Mouse (Mus musculus) liver, postnatal 0 days (tissue): Measurements from ENCODE around the gene Apof. TPM values are rescaled to one million over a fixed set of nuclear protein-coding genes. Genes with fewer than 3 reads are reported as not detected.
A peak's percentile ranks its signal among the peaks of the same experiment; 100 is the strongest.

Source experiments
- ATAC-seq: fragments of 200-750 bp; cut with Nextera tagmentation; 2 replicates; pipeline ENCODE4 v1.8.0; 2017; ENCODE audit warnings: mild to moderate bottlenecking, moderate library complexity
- DNase-seq: peaks from one replicate; pipeline ENCODE4 v3.0.0-alpha.2; 2016
- H3K27ac ChIP-seq: fragments of 300-500 bp; sonication (generic); 2 replicates; pipeline ENCODE4 v1.5.1; 2014; ENCODE audit warnings: antibody characterized with exemption, moderate library complexity, mild to moderate bottlenecking, low read depth
- H3K27me3 ChIP-seq: fragments of 300-500 bp; sonication (generic); 2 replicates; pipeline ENCODE4 v1.6.1; 2014; ENCODE audit warnings: low read length, control low read depth, mixed read lengths; ENCODE audit not compliant: insufficient read depth
- H3K36me3 ChIP-seq: fragments of 300-500 bp; sonication (generic); replicated peaks from 2 replicates; pipeline ENCODE4 v1.6.1; 2014; ENCODE audit warnings: mild to moderate bottlenecking, control low read depth, low read length, moderate library complexity, mixed read lengths; ENCODE audit not compliant: insufficient read depth
- H3K4me1 ChIP-seq: fragments of 300-500 bp; sonication (generic); 2 replicates; pipeline ENCODE4 v1.6.1; 2014; ENCODE audit warnings: antibody characterized with exemption, mild to moderate bottlenecking, control low read depth; ENCODE audit not compliant: insufficient read depth
- H3K4me2 ChIP-seq: fragments of 300-500 bp; sonication (generic); 2 replicates; pipeline ENCODE4 v1.6.1; 2014; ENCODE audit warnings: low read depth, mild to moderate bottlenecking, low read length, moderate library complexity, mixed read lengths
- H3K4me3 ChIP-seq: fragments of 300-500 bp; sonication (generic); 2 replicates; pipeline ENCODE4 v1.5.1; 2014; ENCODE audit warnings: low read depth, low read length
- H3K9ac ChIP-seq: fragments of 300-500 bp; sonication (generic); replicated peaks from 2 replicates; pipeline ENCODE4 v1.6.1; 2014; ENCODE audit warnings: mild to moderate bottlenecking, moderate library complexity
- H3K9me3 ChIP-seq: fragments of 300-500 bp; sonication (generic); 2 replicates; pipeline ENCODE4 v1.6.1; 2016; ENCODE audit warnings: mild to moderate bottlenecking, control low read depth, low read length, mixed read lengths
- CTCF ChIP-seq: sonication (generic); IDR thresholded peaks from 2 replicates; pipeline ENCODE4 v1.5.1; 2016; ENCODE audit warnings: antibody characterized with exemption, low read depth
- EP300 ChIP-seq: IDR thresholded peaks from 2 replicates; pipeline ENCODE4 v1.6.1; 2016; ENCODE audit warnings: antibody characterized with exemption, low read depth, mild to moderate bottlenecking
- WGBS: fragments of 180-500 bp; shearing (Covaris S2); extraction: QIAGEN DNeasy Blood & Tissue Kit; methylation state at CpG from one replicate; pipeline ENCODE4 v1.1.7; 2014; ENCODE audit not compliant: insufficient replicate concordance; 5-methylcytosine and 5-hydroxymethylcytosine counted together
- polyA plus RNA-seq: library from polyadenylated mRNA; unstranded; fragments of >200 nt; fragmentation: Nextera tagmentation; extraction: Ambion mirVana; gene quantifications from 2 replicates; pipeline ENCODE4 v1.2.1, GENCODE M21; 2015

The Apof gene
- polyA plus RNA-seq, 1 experiment from 2014 or later = 1,338 TPM

DNA sequence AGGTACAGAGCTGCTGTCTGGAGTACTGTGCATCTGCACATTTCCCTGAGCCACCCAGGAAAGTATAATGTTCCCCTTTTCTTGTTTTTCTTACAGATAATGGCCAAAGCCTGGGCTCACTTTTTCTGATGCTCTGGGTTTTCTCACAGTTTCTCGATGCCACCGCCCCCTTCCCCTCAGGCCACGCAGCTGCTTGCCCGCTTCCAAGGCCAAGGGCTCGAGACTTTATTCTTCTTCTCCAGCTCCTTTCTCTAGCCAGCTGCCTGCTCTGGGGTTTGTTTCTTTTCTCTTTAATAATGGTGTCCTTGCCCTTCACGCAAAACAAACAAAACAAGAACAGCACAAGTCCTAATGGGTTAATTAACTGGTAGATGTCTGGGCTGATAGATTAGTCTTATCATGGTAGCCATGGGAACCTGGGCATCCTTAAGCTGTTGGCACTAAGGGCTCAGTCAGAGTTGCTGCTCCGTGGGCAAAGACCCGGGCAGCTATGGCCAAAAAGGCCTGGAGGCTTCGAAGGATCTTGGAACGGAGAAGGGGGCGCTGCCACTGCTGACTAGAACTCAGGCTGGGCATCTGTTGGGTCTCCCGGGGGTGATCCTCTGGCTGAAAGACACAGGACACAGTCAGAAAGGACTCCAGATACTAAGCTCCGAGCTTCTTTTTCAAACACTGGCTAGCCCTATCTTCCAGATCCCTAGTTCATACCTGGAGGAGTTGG is 28.1 kb downstream of the Apof start:
- Histone ChIP-seq H3K27ac (no peak overlapping the region), H3K9ac (no peak overlapping the region), H3K4me3 (no peak overlapping the region), H3K9me3 (no peaks in the 10 kb centered on the region), H3K36me3 (peaks cover 10% of the 10 kb centered on the region), H3K4me1 (peaks cover 15% of the 10 kb centered on the region), H3K4me2 (no peak overlapping the region), H3K27me3 (no peaks in the 10 kb centered on the region)
- ATAC-seq = no peak
- no peak for DNase-seq
- TF ChIP-seq CTCF (no peak), EP300 (no peak)
- 73% methylated on average over 13 of the region's 13 CpGs for WGBS

DNA sequence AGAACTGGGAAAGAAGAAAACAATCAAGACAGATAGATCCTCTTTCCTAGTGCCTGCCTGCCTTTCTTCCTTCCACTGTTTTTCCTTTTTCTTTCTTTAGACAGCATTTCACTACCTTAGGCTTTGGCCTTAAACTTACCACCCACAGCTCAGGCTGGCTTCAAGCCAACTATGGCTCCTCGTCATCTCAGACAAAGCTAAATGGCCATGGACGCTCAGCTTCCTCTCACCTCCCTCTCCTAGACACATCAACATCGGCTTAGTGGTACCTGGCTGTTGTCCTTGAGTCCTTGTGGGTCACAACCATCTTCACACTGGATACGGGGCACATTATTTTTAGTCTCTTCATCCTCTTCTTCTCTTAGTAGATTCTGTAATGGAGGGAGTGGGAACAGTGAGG is 28.8 kb downstream of the Apof start:
- Histone ChIP-seq H3K9me3 (no peaks in the 10 kb centered on the region), H3K4me2 (no peak overlapping the region), H3K36me3 (peaks cover 4% of the 10 kb centered on the region), H3K4me1 (peaks cover 18% of the 10 kb centered on the region), H3K4me3 (no peak overlapping the region), H3K27ac (no peak overlapping the region), H3K27me3 (no peaks in the 10 kb centered on the region), H3K9ac (no peak overlapping the region)
- TF ChIP-seq CTCF = no peak
- no peak for TF ChIP-seq EP300
- DNase-seq = no peak
- WGBS = 64% methylated on average over 4 of the region's 4 CpGs
- ATAC-seq = no peak

DNA sequence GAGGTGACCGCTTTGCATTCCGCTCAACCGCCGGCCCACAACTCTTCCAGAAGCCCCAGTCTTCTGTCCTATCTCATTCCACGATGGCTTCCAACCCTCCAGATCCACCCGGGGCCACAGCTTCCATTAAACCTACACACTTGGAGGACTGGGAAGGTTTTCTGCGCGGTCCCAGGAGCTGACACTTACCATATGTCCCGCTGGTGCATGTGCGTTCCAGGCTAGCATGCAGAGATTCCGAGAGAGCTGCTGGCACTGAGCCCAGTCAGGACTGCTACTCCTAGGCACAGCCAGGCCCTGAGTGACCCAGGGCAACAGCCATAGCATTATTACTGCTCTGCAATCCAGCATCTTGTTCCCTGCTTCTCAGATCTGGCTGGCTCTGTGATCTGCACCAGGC is 29.2 kb downstream of the Apof start:
- TF ChIP-seq CTCF (no peak), EP300 (no peak)
- Histone ChIP-seq H3K4me3 (no peak overlapping the region), H3K4me1 (peaks cover 22% of the 10 kb centered on the region), H3K27ac (peak overlapping the region; percentile 30; the same call in 1 of the 2 replicates), H3K9ac (no peak overlapping the region; the same call in 1 of the 2 replicates), H3K4me2 (no peak overlapping the region), H3K27me3 (no peaks in the 10 kb centered on the region), H3K9me3 (no peaks in the 10 kb centered on the region), H3K36me3 (no peaks in the 10 kb centered on the region; the same call in none of the 2 replicates)
- 71% methylated on average over 11 of the region's 11 CpGs for WGBS
- ATAC-seq (no peak), DNase-seq (peak; percentile 52)

DNA sequence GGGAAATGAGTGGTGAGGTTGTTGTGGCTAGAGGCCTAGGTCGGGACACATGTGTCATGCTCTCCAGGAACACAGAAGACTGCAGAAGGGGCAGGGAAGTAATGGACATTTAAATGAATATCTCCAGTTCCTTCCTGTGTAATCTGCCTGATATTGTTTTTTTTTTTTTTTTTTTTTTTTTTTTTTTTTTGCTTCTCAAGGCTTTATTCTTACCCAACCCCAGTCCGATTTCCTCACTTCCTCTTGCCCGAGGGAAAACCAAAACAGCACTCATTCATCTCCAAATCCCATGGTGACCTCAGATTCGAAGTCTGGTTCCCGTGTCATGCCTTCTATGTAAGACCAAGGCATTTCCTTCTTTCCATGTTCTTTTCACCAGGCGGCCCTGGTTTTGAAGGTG is 29.8 kb downstream of the Apof start:
- peaks cover 23% of the 10 kb centered on the region for H3K4me1 ChIP-seq
- H3K27ac ChIP-seq = peak overlapping the region; percentile 39; the same call in 1 of the 2 replicates
- DNase-seq (no peak), ATAC-seq (no peak)
- no peaks in the 10 kb centered on the region for H3K27me3 ChIP-seq
- 33% methylated on average over 6 of the region's 6 CpGs for WGBS
- no peaks in the 10 kb centered on the region for H3K9me3 ChIP-seq
- H3K36me3 ChIP-seq = no peaks in the 10 kb centered on the region
- no peak overlapping the region for H3K4me3 ChIP-seq
- TF ChIP-seq EP300 (no peak), CTCF (no peak)
- peak overlapping the region; percentile 13; the same call in 1 of the 2 replicates for H3K4me2 ChIP-seq
- H3K9ac ChIP-seq = peak overlapping the region; percentile 38; the same call in 1 of the 2 replicates

DNA sequence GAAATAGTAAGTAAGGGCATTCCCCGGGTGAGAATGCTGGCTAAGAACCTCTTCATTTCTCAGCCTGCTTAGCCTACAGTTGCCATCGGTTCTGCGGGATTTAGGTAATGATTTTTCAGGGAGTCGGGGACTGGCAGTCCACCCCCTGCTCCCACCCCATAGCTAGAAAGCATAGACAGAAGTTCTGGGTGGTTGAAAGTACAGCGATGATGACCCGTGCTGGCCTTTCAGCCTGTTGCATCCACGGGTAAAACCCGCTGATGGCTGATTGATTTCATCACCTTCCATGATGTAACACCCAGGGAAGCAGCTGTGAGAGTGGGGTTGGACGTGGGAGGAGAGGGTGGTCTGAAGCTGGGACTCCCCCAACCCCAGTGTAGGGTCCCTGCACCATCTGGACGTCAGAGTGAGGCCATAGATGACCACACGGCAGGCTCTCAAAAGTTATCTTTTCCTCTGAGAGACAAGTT is 30.3 kb downstream of the Apof start, which contains the start of gene Il23a:
Gene Il23a (minus strand): TSS at position 51 of the 470 bp plus-strand sequence.
- TF ChIP-seq EP300 = no peak
- TF ChIP-seq CTCF = no peak
- Histone ChIP-seq H3K27me3 (no peaks in the 10 kb centered on the region), H3K4me1 (peaks cover 25% of the 10 kb centered on the region), H3K4me3 (no peak within 1 kb of the TSS), H3K27ac (peak within 1 kb of the TSS; percentile 39; the same call in 1 of the 2 replicates), H3K9me3 (no peaks in the 10 kb centered on the region), H3K36me3 (no peaks in the 10 kb centered on the region), H3K4me2 (peak within 1 kb of the TSS; percentile 13; the same call in 1 of the 2 replicates), H3K9ac (peak within 1 kb of the TSS; percentile 38; the same call in 1 of the 2 replicates)
- WGBS = 47% methylated on average over 11 of the region's 11 CpGs
- DNase-seq (no peak), ATAC-seq (no peak)

DNA sequence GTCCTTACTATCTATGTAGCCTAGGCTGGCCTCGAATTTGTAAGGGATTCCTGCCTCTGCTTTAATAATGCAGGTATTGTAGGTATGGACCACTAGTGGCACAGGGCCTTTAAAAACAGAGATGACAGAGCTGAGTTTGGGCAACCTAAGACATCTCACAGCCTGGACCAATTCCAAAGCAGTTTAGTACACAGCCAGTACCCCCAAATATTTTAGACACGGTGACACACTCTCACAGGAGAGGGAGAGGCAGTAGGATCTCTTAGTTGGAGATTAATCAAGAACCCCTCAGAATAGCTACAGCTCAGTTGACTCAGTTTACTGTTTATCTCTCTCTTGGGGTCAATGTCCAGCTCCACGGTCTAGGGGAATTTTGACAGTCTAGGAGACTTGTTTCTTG is 33.9 kb downstream of the Apof start:
- peaks cover 2% of the 10 kb centered on the region; the same call in 1 of the 2 replicates for H3K36me3 ChIP-seq
- H3K4me1 ChIP-seq = peaks cover 38% of the 10 kb centered on the region
- peak overlapping the region; percentile 65 for H3K4me3 ChIP-seq
- peak overlapping the region; percentile 87 for H3K4me2 ChIP-seq
- DNase-seq (no peak), ATAC-seq (no peak)
- H3K9me3 ChIP-seq = no peaks in the 10 kb centered on the region
- TF ChIP-seq CTCF = no peak
- TF ChIP-seq EP300 = no peak
- WGBS = 22% methylated on average over 3 of the region's 3 CpGs
- no peaks in the 10 kb centered on the region for H3K27me3 ChIP-seq
- peak overlapping the region; percentile 88 for H3K27ac ChIP-seq
- peak overlapping the region; percentile 92 for H3K9ac ChIP-seq
